Mouse (Mus musculus): ENCODE measurements around the gene Stim2. TPM values are rescaled to one million over a fixed set of nuclear protein-coding genes. Genes with fewer than 3 reads are reported as not detected.

Stim2 gene
- polyA plus RNA-seq, 1 experiment from 2014 or later, result 4.4 TPM

DNA sequence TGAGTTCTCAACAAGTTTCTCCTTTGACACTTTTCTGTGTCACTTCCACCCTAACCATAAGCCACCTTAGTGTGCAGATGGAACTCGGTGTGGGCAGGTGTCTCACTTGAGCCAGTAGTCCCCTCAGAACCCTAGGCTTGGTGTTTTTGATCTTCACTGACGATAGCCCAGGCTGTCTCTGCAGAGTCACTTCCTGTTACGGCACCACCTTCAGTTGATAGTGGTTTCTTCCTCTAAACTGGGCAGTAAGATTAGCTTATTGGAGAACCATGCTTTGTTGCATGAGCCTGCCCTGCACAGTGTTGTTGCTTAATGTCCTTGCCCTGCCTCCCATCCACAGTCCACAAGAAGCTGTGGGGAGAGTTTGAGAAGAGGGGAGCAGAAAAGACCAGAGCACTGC lies 47.2 kb downstream of the Stim2 start:
- no peak overlapping the region for H3K4me3 ChIP-seq (ENCODE audit: low read depth, low read length)
- 16% methylated on average over 3 of the region's 3 CpGs for WGBS (ENCODE audit: insufficient replicate concordance)
- no peaks in the 10 kb centered on the region for H3K9me3 ChIP-seq (replicated peaks; ENCODE audit: control insufficient read depth, low read length)
- peak; percentile 61; the same call in 1 of the 2 replicates for ATAC-seq (ENCODE audit: low read depth)
- no peaks in the 10 kb centered on the region for H3K27me3 ChIP-seq (ENCODE audit: control insufficient read depth, insufficient read depth, low read depth, low read length)
- no peak overlapping the region for H3K4me2 ChIP-seq (ENCODE audit: low read depth, low read length)
- no peak overlapping the region for H3K9ac ChIP-seq (ENCODE audit: low read depth, low read length)
- H3K27ac ChIP-seq (ENCODE audit: low read length), result no peak overlapping the region
- H3K36me3 ChIP-seq (ENCODE audit: control insufficient read depth, insufficient read depth), result no peaks in the 10 kb centered on the region
- peaks cover 6% of the 10 kb centered on the region for H3K4me1 ChIP-seq (ENCODE audit: control insufficient read depth, low read depth, low read length)

DNA sequence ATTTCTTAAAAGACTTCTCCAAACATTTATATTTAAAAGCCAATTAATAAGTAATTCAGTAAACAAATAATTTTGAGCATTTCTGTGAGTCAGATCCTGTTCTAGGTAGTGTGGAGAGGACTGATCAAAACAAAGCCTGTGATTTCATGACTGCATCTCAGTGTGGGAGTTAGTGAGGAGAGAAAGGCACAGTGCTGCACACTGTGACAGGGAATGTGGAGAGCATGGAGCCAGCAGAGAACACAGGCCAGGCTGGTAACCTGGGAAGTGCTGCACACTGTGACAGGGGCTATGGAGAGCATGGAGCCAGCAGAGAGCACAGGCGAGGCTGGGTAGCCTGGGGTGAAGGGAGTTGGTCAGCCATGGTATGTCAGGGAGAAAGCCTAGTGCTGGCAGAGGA lies 48.1 kb downstream of the Stim2 start:
- H3K27me3 ChIP-seq (ENCODE audit: control insufficient read depth, insufficient read depth, low read depth, low read length), result no peaks in the 10 kb centered on the region
- no peak overlapping the region for H3K4me2 ChIP-seq (ENCODE audit: low read depth, low read length)
- H3K9me3 ChIP-seq (replicated peaks; ENCODE audit: control insufficient read depth, low read length), result no peaks in the 10 kb centered on the region
- H3K9ac ChIP-seq (ENCODE audit: low read depth, low read length), result no peak overlapping the region
- no peak for ATAC-seq (ENCODE audit: low read depth)
- no peak overlapping the region for H3K27ac ChIP-seq (ENCODE audit: low read length)
- 59% methylated on average over 1 of the region's 1 CpGs for WGBS (ENCODE audit: insufficient replicate concordance)
- H3K4me1 ChIP-seq (ENCODE audit: control insufficient read depth, low read depth, low read length), result peaks cover 6% of the 10 kb centered on the region
- H3K36me3 ChIP-seq (ENCODE audit: control insufficient read depth, insufficient read depth), result no peaks in the 10 kb centered on the region
- no peak overlapping the region for H3K4me3 ChIP-seq (ENCODE audit: low read depth, low read length)

DNA sequence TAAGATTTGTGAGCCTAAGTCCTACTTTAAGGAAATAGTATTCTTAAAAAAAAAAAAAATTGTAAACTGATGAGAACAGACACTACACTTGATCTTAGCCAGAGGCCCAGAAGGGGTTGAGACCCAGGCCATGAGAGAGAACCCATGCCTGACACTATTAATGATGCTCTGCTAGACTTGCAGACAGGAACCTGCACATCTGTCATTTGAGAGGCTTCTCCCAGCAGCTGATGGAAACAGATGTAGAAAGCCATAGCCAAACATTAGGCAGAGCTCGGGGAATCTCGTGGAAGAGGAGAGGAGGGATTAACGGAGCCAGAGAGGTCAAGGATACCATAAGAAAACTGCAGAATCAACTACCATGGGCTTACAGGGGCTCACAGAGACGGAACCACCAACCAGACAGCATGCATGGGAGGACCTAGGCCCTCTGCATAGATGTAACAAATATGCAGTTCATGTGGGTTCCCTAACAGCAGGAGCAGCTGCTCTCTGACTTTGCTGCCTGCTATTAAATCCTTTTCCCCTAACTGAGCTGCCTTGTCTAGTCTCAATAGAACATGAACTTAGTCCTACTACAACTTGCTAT lies 50.9 kb downstream of the Stim2 start:
- no peaks in the 10 kb centered on the region for H3K9me3 ChIP-seq (replicated peaks; ENCODE audit: control insufficient read depth, low read length)
- no peak overlapping the region for H3K27ac ChIP-seq (ENCODE audit: low read length)
- H3K9ac ChIP-seq (ENCODE audit: low read depth, low read length), result no peak overlapping the region
- no peak for ATAC-seq (ENCODE audit: low read depth)
- no peaks in the 10 kb centered on the region for H3K36me3 ChIP-seq (ENCODE audit: control insufficient read depth, insufficient read depth)
- 69% methylated on average over 4 of the region's 4 CpGs for WGBS (ENCODE audit: insufficient replicate concordance)
- no peaks in the 10 kb centered on the region for H3K27me3 ChIP-seq (ENCODE audit: control insufficient read depth, insufficient read depth, low read depth, low read length)
- no peak overlapping the region for H3K4me3 ChIP-seq (ENCODE audit: low read depth, low read length)
- H3K4me1 ChIP-seq (ENCODE audit: control insufficient read depth, low read depth, low read length), result peaks cover 6% of the 10 kb centered on the region
- H3K4me2 ChIP-seq (ENCODE audit: low read depth, low read length), result no peak overlapping the region

DNA sequence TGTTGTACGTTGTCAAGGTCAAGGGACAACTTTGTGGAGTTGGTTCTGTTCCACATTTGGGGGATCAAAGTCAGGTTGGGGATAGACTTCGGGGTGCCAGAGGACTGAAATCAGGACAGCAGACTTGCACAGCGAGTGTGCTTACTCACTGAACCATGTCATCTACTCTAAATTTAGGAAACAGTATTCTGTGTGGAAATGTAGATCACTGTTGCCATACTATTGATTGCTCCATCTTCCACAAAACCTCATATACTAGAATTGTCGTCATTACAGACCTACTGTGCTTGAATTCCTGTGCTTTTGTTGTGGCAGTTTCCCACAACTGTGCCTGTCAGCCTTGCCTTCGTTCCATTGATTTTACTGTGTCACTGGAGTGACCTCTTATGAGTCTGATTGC lies 51.6 kb downstream of the Stim2 start:
- WGBS (ENCODE audit: insufficient replicate concordance), result 55% methylated on average over 5 of the region's 5 CpGs
- no peaks in the 10 kb centered on the region for H3K36me3 ChIP-seq (ENCODE audit: control insufficient read depth, insufficient read depth)
- ATAC-seq (ENCODE audit: low read depth), result no peak
- no peak overlapping the region for H3K4me3 ChIP-seq (ENCODE audit: low read depth, low read length)
- H3K4me1 ChIP-seq (ENCODE audit: control insufficient read depth, low read depth, low read length), result peaks cover 6% of the 10 kb centered on the region
- H3K4me2 ChIP-seq (ENCODE audit: low read depth, low read length), result no peak overlapping the region
- no peak overlapping the region for H3K9ac ChIP-seq (ENCODE audit: low read depth, low read length)
- no peaks in the 10 kb centered on the region for H3K27me3 ChIP-seq (ENCODE audit: control insufficient read depth, insufficient read depth, low read depth, low read length)
- no peak overlapping the region for H3K27ac ChIP-seq (ENCODE audit: low read length)
- H3K9me3 ChIP-seq (replicated peaks; ENCODE audit: control insufficient read depth, low read length), result no peaks in the 10 kb centered on the region

DNA sequence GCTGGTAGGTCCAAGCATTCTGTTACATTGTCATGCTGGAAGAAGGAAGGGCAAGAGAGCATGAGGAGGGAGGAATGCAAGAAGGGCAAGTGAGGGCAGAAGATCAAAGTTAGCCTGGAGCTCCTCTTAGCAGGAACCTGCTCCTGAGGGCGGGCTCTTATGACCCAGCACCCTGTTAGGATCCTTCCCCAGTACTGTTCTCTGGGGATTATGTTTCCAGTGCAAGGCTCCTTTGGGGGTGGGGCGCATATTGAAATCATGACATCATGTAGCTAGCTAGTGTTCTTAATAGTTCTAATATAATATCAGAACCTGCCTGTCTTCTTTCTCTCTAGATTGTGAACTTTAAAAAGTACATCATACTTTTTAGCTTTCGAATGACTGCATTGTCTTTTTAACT lies 52.8 kb downstream of the Stim2 start:
- no peak overlapping the region for H3K9ac ChIP-seq (ENCODE audit: low read depth, low read length)
- H3K36me3 ChIP-seq (ENCODE audit: control insufficient read depth, insufficient read depth), result no peaks in the 10 kb centered on the region
- no peak for ATAC-seq (ENCODE audit: low read depth)
- H3K27ac ChIP-seq (ENCODE audit: low read length), result no peak overlapping the region
- WGBS (ENCODE audit: insufficient replicate concordance), result 75% methylated on average over 3 of the region's 3 CpGs
- H3K4me1 ChIP-seq (ENCODE audit: control insufficient read depth, low read depth, low read length), result no peaks in the 10 kb centered on the region; the same call in 1 of the 2 replicates
- no peak overlapping the region for H3K4me3 ChIP-seq (ENCODE audit: low read depth, low read length)
- H3K27me3 ChIP-seq (ENCODE audit: control insufficient read depth, insufficient read depth, low read depth, low read length), result no peaks in the 10 kb centered on the region
- H3K4me2 ChIP-seq (ENCODE audit: low read depth, low read length), result no peak overlapping the region
- H3K9me3 ChIP-seq (replicated peaks; ENCODE audit: control insufficient read depth, low read length), result no peaks in the 10 kb centered on the region

DNA sequence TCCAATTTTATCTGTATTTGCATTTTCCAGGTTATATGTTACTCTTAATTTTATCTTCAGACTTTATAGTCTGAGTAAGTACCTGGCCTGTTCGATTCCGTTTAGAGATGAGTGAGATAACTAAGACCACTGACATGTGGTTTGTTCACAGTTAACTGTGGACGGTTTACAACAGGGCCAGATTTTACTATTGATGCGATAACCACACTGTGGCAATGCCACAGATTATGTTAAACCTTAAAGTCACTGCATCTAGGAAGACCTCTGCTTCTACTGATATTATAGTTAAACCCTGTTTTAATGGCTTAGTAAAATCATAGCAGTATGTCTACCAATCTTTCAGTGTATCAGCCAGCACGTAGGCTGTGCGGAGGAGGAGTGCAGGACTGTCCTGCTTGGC lies 53.9 kb downstream of the Stim2 start:
- Histone ChIP-seq H3K9me3 (replicated peaks; ENCODE audit: control insufficient read depth, low read length) (no peaks in the 10 kb centered on the region), H3K4me3 (ENCODE audit: low read depth, low read length) (no peak overlapping the region), H3K9ac (ENCODE audit: low read depth, low read length) (no peak overlapping the region), H3K4me1 (ENCODE audit: control insufficient read depth, low read depth, low read length) (no peaks in the 10 kb centered on the region; the same call in 1 of the 2 replicates), H3K27ac (ENCODE audit: low read length) (no peak overlapping the region), H3K27me3 (ENCODE audit: control insufficient read depth, insufficient read depth, low read depth, low read length) (no peaks in the 10 kb centered on the region), H3K4me2 (ENCODE audit: low read depth, low read length) (no peak overlapping the region), H3K36me3 (ENCODE audit: control insufficient read depth, insufficient read depth) (no peaks in the 10 kb centered on the region)
- 43% methylated on average over 6 of the region's 6 CpGs for WGBS (ENCODE audit: insufficient replicate concordance)
- no peak for ATAC-seq (ENCODE audit: low read depth)

DNA sequence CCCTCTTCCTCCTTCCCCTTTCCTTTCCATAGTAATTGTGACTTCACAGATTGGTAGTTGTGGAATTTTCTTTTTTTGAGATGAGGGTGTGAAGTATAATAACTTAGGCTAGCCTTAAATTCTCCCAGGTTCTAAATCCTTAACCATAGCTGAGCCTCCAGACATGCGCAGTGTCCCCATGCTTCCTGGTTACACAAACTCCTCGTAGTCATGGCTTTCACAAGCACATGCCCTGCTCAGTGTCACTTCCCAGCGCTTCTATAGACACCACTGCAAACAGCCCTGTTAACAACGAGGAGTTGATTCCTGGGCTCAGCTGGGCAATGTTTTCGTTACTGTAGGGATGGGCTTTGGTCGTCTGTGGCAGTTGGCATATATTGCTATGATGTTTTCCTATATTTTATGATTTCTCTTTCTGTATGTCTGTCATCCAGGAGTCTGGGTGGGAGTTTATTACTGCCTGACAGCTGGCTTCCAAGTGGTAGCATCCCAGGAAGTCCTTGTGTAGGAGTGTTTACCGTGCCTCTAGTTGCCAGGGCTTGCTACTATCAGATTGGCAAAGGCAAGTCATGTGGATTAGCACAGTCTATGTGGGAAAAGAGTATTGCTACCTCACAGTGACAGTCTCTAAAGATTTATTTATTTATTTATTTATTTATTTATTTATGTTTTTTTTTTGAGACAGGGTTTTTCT lies 55.5 kb downstream of the Stim2 start:
- Histone ChIP-seq H3K4me2 (ENCODE audit: low read depth, low read length) (no peak overlapping the region), H3K4me1 (ENCODE audit: control insufficient read depth, low read depth, low read length) (no peaks in the 10 kb centered on the region; the same call in 1 of the 2 replicates), H3K27me3 (ENCODE audit: control insufficient read depth, insufficient read depth, low read depth, low read length) (no peaks in the 10 kb centered on the region), H3K4me3 (ENCODE audit: low read depth, low read length) (no peak overlapping the region), H3K9ac (ENCODE audit: low read depth, low read length) (no peak overlapping the region), H3K36me3 (ENCODE audit: control insufficient read depth, insufficient read depth) (no peaks in the 10 kb centered on the region; the same call in 1 of the 2 replicates), H3K27ac (ENCODE audit: low read length) (no peak overlapping the region), H3K9me3 (replicated peaks; ENCODE audit: control insufficient read depth, low read length) (no peaks in the 10 kb centered on the region)
- no peak for ATAC-seq (ENCODE audit: low read depth)
- WGBS (ENCODE audit: insufficient replicate concordance), result 69% methylated on average over 7 of the region's 7 CpGs

DNA sequence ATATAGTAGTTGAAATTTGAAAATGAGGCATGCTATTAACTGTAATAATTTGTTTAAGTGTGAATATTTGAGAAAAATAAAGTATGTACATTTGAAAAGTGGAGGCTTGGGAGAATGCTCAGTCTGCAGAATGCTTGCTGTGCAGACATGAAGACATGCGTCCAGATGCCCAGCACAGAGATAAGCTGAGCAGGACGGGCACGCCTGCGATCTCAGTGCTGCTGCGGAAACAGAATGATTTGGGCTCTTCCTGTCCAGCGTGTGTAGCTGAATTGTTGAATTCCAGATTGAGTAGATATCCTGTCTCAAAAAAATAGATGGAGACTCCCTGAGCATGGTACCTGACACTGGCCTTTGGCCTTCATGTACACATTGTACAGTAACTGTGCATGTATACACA lies 58.0 kb downstream of the Stim2 start:
- Histone ChIP-seq H3K4me1 (ENCODE audit: control insufficient read depth, low read depth, low read length) (peaks cover 3% of the 10 kb centered on the region), H3K4me3 (ENCODE audit: low read depth, low read length) (no peak overlapping the region), H3K27ac (ENCODE audit: low read length) (no peak overlapping the region), H3K27me3 (ENCODE audit: control insufficient read depth, insufficient read depth, low read depth, low read length) (no peaks in the 10 kb centered on the region), H3K9ac (ENCODE audit: low read depth, low read length) (no peak overlapping the region), H3K4me2 (ENCODE audit: low read depth, low read length) (no peak overlapping the region), H3K9me3 (replicated peaks; ENCODE audit: control insufficient read depth, low read length) (no peaks in the 10 kb centered on the region), H3K36me3 (ENCODE audit: control insufficient read depth, insufficient read depth) (no peaks in the 10 kb centered on the region; the same call in 1 of the 2 replicates)
- ATAC-seq (ENCODE audit: low read depth), result no peak
- 29% methylated on average over 6 of the region's 6 CpGs for WGBS (ENCODE audit: insufficient replicate concordance)

DNA sequence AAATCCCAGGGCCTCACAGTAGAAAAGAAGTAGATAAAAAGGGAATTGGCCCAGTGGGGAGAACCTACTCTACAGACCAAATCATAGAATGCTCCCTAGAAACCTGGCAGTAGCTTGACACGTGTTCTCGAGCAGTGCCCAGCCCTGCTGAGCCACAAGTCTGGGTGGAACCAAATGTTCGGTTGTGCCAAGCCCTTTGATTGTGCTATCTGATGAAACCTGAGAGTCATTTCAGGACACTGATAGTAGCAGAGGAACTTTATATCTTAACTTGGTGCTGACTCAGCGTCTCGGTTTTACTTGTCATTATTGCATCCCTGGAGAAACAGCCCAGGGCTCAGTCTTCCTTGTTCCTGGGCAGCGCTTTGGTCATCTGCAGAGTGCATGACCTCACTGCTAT lies 61.7 kb downstream of the Stim2 start:
- 31% methylated on average over 6 of the region's 6 CpGs for WGBS (ENCODE audit: insufficient replicate concordance)
- Histone ChIP-seq H3K27ac (ENCODE audit: low read length) (no peak overlapping the region), H3K9ac (ENCODE audit: low read depth, low read length) (no peak overlapping the region), H3K9me3 (replicated peaks; ENCODE audit: control insufficient read depth, low read length) (no peaks in the 10 kb centered on the region), H3K36me3 (ENCODE audit: control insufficient read depth, insufficient read depth) (no peaks in the 10 kb centered on the region; the same call in 1 of the 2 replicates), H3K4me1 (ENCODE audit: control insufficient read depth, low read depth, low read length) (peaks cover 3% of the 10 kb centered on the region), H3K27me3 (ENCODE audit: control insufficient read depth, insufficient read depth, low read depth, low read length) (no peaks in the 10 kb centered on the region), H3K4me3 (ENCODE audit: low read depth, low read length) (no peak overlapping the region), H3K4me2 (ENCODE audit: low read depth, low read length) (no peak overlapping the region)
- peak; percentile 45; the same call in 1 of the 2 replicates for ATAC-seq (ENCODE audit: low read depth)

All from liver, embryonic 16.5 days (tissue).